Mouse (Mus musculus) frontal cortex, postnatal 14 days (tissue): ENCODE measurements around the gene Trmt1l.
"Not testable (repeated sequence)": the region's sequence is repeated elsewhere in the genome, so short reads cannot be mapped to it uniquely, and the experiment has no call there.

ENCODE experiments used
- DNase-seq, 2 experiments: peaks; one replicate each; pipeline ENCODE4 v3.0.0; 2022; ENCODE audit warnings: low spot score in 2 of 2

Trmt1l gene

GRCm38 (mm10) chr1:151428263-151429221, at the start of gene Trmt1l, which contains the start of gene Swt1:
Gene Trmt1l, plus strand, starts transcription at chr1:151428542.
Gene Swt1, minus strand, starts transcription at chr1:151428455.
- peak; percentile 96 to 98 for DNase-seq

GRCm38 (mm10) chr1:151390029-151390428, 38.3 kb upstream of the Trmt1l start:
- DNase-seq, result no peak

GRCm38 (mm10) chr1:151409827-151410226, 18.5 kb upstream of the Trmt1l start:
- no peak for DNase-seq

GRCm38 (mm10) chr1:151422178-151422577, 6.2 kb upstream of the Trmt1l start:
- no peak for DNase-seq

GRCm38 (mm10) chr1:151426947-151427600, 1.3 kb upstream of the Trmt1l start:
- no peak for DNase-seq

- no peak for DNase-seq
These were observed 467 bp upstream of the Trmt1l start for GRCm38 (mm10) chr1:151427888-151428262.

- DNase-seq, result no peak
These were observed 974 bp downstream of the Trmt1l start for GRCm38 (mm10) chr1:151429316-151429715.

GRCm38 (mm10) chr1:151435431-151435830, 7.1 kb downstream of the Trmt1l start:
- DNase-seq, result no peak

GRCm38 (mm10) chr1:151449866-151450265, 21.5 kb downstream of the Trmt1l start:
- DNase-seq, result no peak

GRCm38 (mm10) chr1:151450851-151451250, 22.5 kb downstream of the Trmt1l start:
- no peak for DNase-seq

- DNase-seq, result no peak
These were observed 23.6 kb downstream of the Trmt1l start for GRCm38 (mm10) chr1:151451946-151452345.

- DNase-seq, result no peak
These were observed 28.7 kb downstream of the Trmt1l start for GRCm38 (mm10) chr1:151457087-151457486.

- DNase-seq, result no peak
These were observed 32.9 kb downstream of the Trmt1l start for GRCm38 (mm10) chr1:151461265-151461664.

- no peak for DNase-seq
These were observed 36.6 kb downstream of the Trmt1l start for GRCm38 (mm10) chr1:151464914-151465313.

- no peak for DNase-seq
These were observed 38.2 kb downstream of the Trmt1l start for GRCm38 (mm10) chr1:151466571-151466970.

GRCm38 (mm10) chr1:151471429-151471828, 43.1 kb downstream of the Trmt1l start:
- no peak for DNase-seq

- DNase-seq, result not testable (repeated sequence)
These were observed 44.0 kb downstream of the Trmt1l start for GRCm38 (mm10) chr1:151472386-151472785.

- DNase-seq, result no peak
These were observed 54.2 kb downstream of the Trmt1l start for GRCm38 (mm10) chr1:151482497-151482896.

- DNase-seq, result no peak
These were observed 55.2 kb downstream of the Trmt1l start for GRCm38 (mm10) chr1:151483568-151483967.

- DNase-seq, result no peak
These were observed 56.4 kb downstream of the Trmt1l start for GRCm38 (mm10) chr1:151484754-151485153.

GRCm38 (mm10) chr1:151489806-151490205, 61.5 kb downstream of the Trmt1l start:
- no peak for DNase-seq

- DNase-seq, result no peak
These were observed 64.1 kb downstream of the Trmt1l start for GRCm38 (mm10) chr1:151492419-151492818.

- DNase-seq, result no peak
These were observed 65.5 kb downstream of the Trmt1l start for GRCm38 (mm10) chr1:151493826-151494225.
